Mouse (Mus musculus) lung, embryonic 14.5 days (tissue): Measurements from ENCODE around the gene Snx29. TPM values are rescaled to one million over a fixed set of nuclear protein-coding genes. Genes with fewer than 3 reads are reported as not detected.

Experiments used
- ATAC-seq: fragments of 200-750 bp; cut with Nextera tagmentation; 2 replicates; pipeline ENCODE4 v1.8.0; 2017; ENCODE audit warnings: mild to moderate bottlenecking, moderate TSS enrichment, moderate library complexity; ENCODE audit not compliant: insufficient read depth
- DNase-seq: peaks from one replicate; pipeline ENCODE4 v3.0.0-alpha.2; 2015
- H3K27ac ChIP-seq: fragments of 300-500 bp; sonication (generic); 2 replicates; pipeline ENCODE4 v1.5.1; 2014; ENCODE audit warnings: low read depth, mild to moderate bottlenecking, moderate library complexity
- H3K27me3 ChIP-seq: fragments of 300-500 bp; sonication (generic); 2 replicates; pipeline ENCODE4 v1.6.1; 2014; ENCODE audit warnings: low read length, control low read depth; ENCODE audit not compliant: insufficient read depth
- H3K36me3 ChIP-seq: fragments of 300-500 bp; sonication (generic); 2 replicates; pipeline ENCODE4 v1.6.1; 2014; ENCODE audit warnings: control low read depth; ENCODE audit not compliant: insufficient read depth
- H3K4me1 ChIP-seq: fragments of 300-500 bp; sonication (generic); 2 replicates; pipeline ENCODE4 v1.6.1; 2014; ENCODE audit warnings: antibody characterized with exemption, control low read depth; ENCODE audit not compliant: insufficient read depth
- H3K4me2 ChIP-seq: fragments of 300-500 bp; sonication (generic); 2 replicates; pipeline ENCODE4 v1.6.1; 2014; ENCODE audit warnings: mild to moderate bottlenecking
- H3K4me3 ChIP-seq: fragments of 300-500 bp; sonication (generic); 2 replicates; pipeline ENCODE4 v1.5.1; 2014; ENCODE audit warnings: low read depth, low read length
- H3K9ac ChIP-seq: fragments of 300-500 bp; sonication (generic); 2 replicates; pipeline ENCODE4 v1.6.1; 2014
- H3K9me3 ChIP-seq: fragments of 300-500 bp; sonication (generic); 2 replicates; pipeline ENCODE4 v1.6.1; 2016; ENCODE audit warnings: low read depth, low read length, control low read depth
- CTCF ChIP-seq: IDR thresholded peaks from 2 replicates; pipeline ENCODE4 v1.5.1; 2016; ENCODE audit warnings: antibody characterized with exemption, low read depth
- WGBS: fragments of 180-500 bp; shearing (Covaris S2); extraction: QIAGEN DNeasy Blood & Tissue Kit; methylation state at CpG from one replicate; pipeline ENCODE4 v1.1.7; 2014; 5-methylcytosine and 5-hydroxymethylcytosine counted together
- polyA plus RNA-seq: library from polyadenylated mRNA; unstranded; fragments of >200 nt; fragmentation: Nextera tagmentation; extraction: Ambion mirVana; gene quantifications from 2 replicates; pipeline ENCODE4 v1.2.1, GENCODE M21; 2014

Snx29 gene
- polyA plus RNA-seq, 1 experiment from 2014 or later = 10.3 TPM

- Histone ChIP-seq H3K9ac (no peak overlapping the region), H3K9me3 (no peaks in the 10 kb centered on the region), H3K27ac (no peak overlapping the region), H3K4me2 (no peak overlapping the region), H3K27me3 (no peaks in the 10 kb centered on the region), H3K36me3 (no peaks in the 10 kb centered on the region), H3K4me3 (no peak overlapping the region), H3K4me1 (peaks cover 7% of the 10 kb centered on the region; the same call in 1 of the 2 replicates)
- no peak for TF ChIP-seq CTCF
- peak; percentile 23 for DNase-seq
- ATAC-seq = no peak
- 76% methylated on average over 6 of the region's 6 CpGs for WGBS
These were observed 151.3 kb downstream of the Snx29 start for GRCm38 (mm10) chr16:11473893-11474505.

DNA sequence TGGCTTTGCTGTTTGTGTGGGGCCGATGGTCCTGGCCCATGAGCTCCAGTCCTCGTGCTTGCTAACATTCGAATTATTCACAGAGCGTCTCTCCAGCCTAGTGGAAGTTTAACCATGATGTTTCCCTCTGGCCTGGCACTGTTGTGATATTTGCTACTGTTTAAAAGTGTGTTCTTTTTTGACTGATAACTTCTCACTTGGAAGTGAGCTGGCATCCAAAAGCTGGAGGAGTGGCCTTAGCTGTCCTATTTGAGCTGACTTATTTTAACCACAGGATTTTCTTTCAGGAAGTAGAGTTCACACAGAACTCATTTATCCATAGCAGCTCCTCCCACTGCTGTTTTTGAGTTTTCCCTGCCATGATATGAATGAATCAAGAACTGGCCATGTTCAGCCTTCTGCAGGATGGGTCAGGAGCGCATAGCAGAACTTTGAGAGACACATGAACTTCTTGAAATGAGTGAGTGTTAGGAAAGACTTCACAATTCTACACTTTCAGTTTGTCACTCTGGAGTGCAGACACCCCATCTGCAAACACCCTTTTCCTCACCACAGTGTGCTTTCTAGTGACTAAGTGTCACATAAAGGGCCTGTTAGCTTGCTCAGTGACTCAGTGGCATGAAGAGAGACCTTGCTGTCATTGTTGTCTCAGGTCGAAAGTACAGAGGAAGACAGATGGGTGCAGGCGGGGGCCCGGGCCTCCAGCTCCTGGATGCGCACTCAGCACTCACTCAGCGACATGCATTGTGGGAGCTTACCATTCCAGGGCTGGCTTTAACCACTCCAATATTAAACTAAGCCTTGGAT lies 152.6 kb downstream of the Snx29 start:
- no peak overlapping the region for H3K4me3 ChIP-seq
- peak overlapping the region; percentile 20; the same call in 1 of the 2 replicates for H3K27ac ChIP-seq
- DNase-seq = peak; percentile 51
- 0 out of 2 replicates have a peak, but pooled peaks have one; percentile 37 for ATAC-seq
- no peaks in the 10 kb centered on the region for H3K27me3 ChIP-seq
- H3K9ac ChIP-seq = no peak overlapping the region
- no peaks in the 10 kb centered on the region for H3K36me3 ChIP-seq
- peaks cover 7% of the 10 kb centered on the region; the same call in 1 of the 2 replicates for H3K4me1 ChIP-seq
- H3K4me2 ChIP-seq = no peak overlapping the region
- 38% methylated on average over 10 of the region's 10 CpGs for WGBS
- no peaks in the 10 kb centered on the region for H3K9me3 ChIP-seq
- no peak for TF ChIP-seq CTCF

DNA sequence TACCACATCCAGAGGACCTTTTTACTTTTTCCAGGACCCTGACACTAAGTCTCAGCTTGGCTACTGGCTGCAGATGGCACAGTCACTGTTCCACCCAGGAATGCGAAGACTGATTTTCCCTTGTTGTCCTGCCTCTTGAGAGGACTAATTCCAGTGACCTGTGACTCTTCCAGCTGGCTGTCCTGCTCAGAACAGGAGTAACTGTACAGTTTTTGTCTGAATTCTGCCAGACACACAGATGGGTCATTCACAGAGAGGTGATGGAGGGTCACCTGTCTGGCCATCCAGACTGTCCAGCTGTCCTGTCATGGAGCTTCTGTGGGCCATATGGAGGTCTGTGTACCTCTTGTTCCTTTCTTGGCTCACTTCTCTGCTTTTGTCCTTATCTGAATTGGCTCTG lies 153.6 kb downstream of the Snx29 start:
- H3K4me2 ChIP-seq = no peak overlapping the region
- H3K9ac ChIP-seq = no peak overlapping the region
- WGBS = 88% methylated on average over 1 of the region's 1 CpGs
- no peaks in the 10 kb centered on the region for H3K36me3 ChIP-seq
- no peak for ATAC-seq
- H3K27me3 ChIP-seq = no peaks in the 10 kb centered on the region
- peaks cover 7% of the 10 kb centered on the region; the same call in 1 of the 2 replicates for H3K4me1 ChIP-seq
- H3K4me3 ChIP-seq = no peak overlapping the region
- TF ChIP-seq CTCF = no peak
- H3K27ac ChIP-seq = no peak overlapping the region
- DNase-seq = no peak
- H3K9me3 ChIP-seq = no peaks in the 10 kb centered on the region

- Histone ChIP-seq H3K9me3 (no peaks in the 10 kb centered on the region), H3K9ac (no peak overlapping the region), H3K27me3 (no peaks in the 10 kb centered on the region), H3K4me3 (no peak overlapping the region), H3K36me3 (no peaks in the 10 kb centered on the region), H3K4me1 (peaks cover 7% of the 10 kb centered on the region; the same call in 1 of the 2 replicates), H3K27ac (no peak overlapping the region), H3K4me2 (no peak overlapping the region)
- no peak for TF ChIP-seq CTCF
- 88% methylated on average over 2 of the region's 2 CpGs for WGBS
- no peak for DNase-seq
- ATAC-seq = no peak
These were observed 154.3 kb downstream of the Snx29 start for GRCm38 (mm10) chr16:11476968-11477367.

- Histone ChIP-seq H3K27me3 (no peaks in the 10 kb centered on the region), H3K9ac (no peak overlapping the region), H3K9me3 (no peaks in the 10 kb centered on the region), H3K4me2 (no peak overlapping the region), H3K27ac (no peak overlapping the region), H3K4me1 (peaks cover 7% of the 10 kb centered on the region; the same call in 1 of the 2 replicates), H3K36me3 (no peaks in the 10 kb centered on the region), H3K4me3 (no peak overlapping the region)
- no peak for TF ChIP-seq CTCF
- ATAC-seq (no peak), DNase-seq (no peak)
- 81% methylated on average over 5 of the region's 5 CpGs for WGBS
These were observed 154.9 kb downstream of the Snx29 start for GRCm38 (mm10) chr16:11477591-11477990.

DNA sequence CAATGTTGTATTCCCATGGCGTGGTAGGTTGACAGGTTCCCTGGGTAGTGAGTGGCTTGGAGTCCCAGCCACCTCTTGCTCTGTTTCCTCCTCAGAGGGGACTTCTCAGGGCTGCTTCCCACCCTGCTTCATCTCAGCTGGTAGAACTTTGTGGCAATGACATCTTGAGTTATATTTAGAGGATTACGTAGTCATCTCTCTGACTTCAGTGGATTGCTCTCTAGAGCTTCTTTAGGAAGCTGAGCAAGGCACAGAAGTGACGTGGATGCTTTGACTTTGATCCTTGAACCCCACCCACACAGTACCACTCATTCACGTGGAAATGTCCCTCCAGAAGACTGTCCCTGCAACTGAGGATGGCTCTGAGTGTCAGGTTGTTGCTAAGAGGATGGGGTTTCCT lies 156.9 kb downstream of the Snx29 start:
- H3K4me1 ChIP-seq = peaks cover 6% of the 10 kb centered on the region; the same call in 1 of the 2 replicates
- TF ChIP-seq CTCF = no peak
- no peak for DNase-seq
- 75% methylated on average over 4 of the region's 4 CpGs for WGBS
- H3K27me3 ChIP-seq = no peaks in the 10 kb centered on the region
- no peak overlapping the region for H3K4me2 ChIP-seq
- H3K36me3 ChIP-seq = no peaks in the 10 kb centered on the region
- H3K9me3 ChIP-seq = no peaks in the 10 kb centered on the region
- no peak overlapping the region for H3K4me3 ChIP-seq
- no peak overlapping the region for H3K9ac ChIP-seq
- H3K27ac ChIP-seq = no peak overlapping the region
- no peak for ATAC-seq

DNA sequence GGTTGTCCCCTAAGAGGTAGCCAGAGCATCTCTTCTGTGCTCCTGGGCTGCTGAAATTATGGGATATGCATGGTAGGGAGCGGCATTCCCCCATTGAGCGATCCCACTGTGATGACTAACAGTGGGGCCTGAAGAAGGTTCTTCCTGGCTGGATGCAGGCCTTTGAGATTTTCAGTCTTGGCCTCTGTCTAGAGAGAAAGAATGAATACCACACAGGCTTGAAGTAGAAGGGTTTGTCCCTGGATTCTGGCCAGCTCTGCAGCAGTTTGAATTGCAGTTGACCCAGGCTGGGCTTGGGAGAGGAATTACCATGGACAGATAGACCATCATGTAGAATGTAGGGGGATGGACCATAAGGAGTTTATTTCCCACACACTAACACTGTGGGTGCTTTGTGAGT lies 159.5 kb downstream of the Snx29 start:
- Histone ChIP-seq H3K27me3 (no peaks in the 10 kb centered on the region), H3K27ac (no peak overlapping the region), H3K4me3 (no peak overlapping the region), H3K9ac (no peak overlapping the region), H3K4me1 (no peaks in the 10 kb centered on the region), H3K36me3 (no peaks in the 10 kb centered on the region), H3K4me2 (no peak overlapping the region), H3K9me3 (no peaks in the 10 kb centered on the region)
- TF ChIP-seq CTCF = no peak
- ATAC-seq (no peak), DNase-seq (peak; percentile 23)
- 90% methylated on average over 2 of the region's 2 CpGs for WGBS
